Mouse (Mus musculus): ENCODE measurements around the gene Gja5.
"Not testable (repeated sequence)": the region's sequence is repeated elsewhere in the genome, so short reads cannot be mapped to it uniquely, and the experiment has no call there.

Gene Gja5

GRCm38 (mm10) chr3:97091971-97092370, 187.5 kb downstream of the Gja5 start:
- not testable (repeated sequence) for DNase-seq (ENCODE audit: low read depth in 2 of 2, low spot score in 2 of 2)

DNA sequence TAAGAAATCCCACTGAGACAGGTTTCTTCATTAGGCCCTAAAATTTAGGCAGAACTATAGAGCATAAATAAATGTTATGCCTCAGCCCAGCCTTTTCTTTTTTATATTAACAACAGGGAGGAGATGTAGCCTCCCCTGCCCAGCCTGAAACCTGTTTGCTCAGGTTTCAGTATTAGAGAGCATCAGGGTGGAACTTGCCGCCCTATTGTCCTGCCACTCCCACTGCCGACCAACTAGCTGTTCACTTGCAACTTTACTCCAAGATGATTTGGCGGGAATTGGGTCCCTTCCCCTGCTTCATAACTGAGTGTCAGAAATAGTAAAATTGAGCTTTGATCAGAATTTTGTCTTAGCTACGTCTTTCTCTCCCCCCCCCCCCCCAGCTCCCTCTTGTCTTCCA, 192.2 kb downstream of the Gja5 start:
- DNase-seq (ENCODE audit: low read depth in 2 of 2, low spot score in 2 of 2): not testable (repeated sequence)

DNA sequence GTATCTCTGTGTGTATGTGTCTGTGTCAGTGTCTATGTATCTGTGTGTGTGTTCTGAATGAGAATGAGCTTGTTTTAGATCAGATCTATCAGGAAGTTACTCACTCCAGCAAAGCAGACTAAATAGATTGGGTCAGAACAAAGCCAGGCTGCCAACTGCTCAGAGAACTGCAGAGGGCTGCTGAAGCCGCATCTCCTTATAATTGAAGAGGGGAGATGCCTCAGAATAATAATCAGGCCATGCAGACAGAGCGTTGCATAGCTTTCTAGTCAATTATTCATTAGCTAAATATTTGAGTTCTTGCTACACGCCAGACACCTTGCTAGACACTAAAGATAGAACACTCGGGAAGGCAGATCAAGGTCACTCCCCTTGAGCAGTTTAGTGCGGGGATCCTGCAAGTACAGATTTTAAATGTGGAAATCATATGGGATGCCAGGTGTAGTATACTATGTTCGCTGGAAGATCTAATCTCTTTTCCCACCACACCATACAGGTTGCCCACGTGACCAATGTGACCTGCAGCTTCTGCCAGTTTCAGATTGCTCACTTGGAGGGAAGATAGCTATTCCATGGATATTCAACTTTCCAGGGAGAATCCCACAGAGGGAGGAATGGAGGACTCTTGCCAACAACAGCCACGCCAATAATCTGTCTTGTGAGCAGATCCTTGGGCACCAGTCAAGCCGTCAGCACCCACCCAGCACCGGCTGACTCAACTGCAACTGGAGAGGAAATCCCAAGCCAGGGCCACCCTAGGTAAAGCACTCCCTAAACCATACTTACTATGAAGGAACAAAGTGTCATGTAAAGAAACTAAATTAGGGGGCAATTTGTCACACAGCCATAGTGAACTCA, 196.5 kb downstream of the Gja5 start:
- no peak for DNase-seq (ENCODE audit: low read depth in 2 of 2, low spot score in 2 of 2)

DNA sequence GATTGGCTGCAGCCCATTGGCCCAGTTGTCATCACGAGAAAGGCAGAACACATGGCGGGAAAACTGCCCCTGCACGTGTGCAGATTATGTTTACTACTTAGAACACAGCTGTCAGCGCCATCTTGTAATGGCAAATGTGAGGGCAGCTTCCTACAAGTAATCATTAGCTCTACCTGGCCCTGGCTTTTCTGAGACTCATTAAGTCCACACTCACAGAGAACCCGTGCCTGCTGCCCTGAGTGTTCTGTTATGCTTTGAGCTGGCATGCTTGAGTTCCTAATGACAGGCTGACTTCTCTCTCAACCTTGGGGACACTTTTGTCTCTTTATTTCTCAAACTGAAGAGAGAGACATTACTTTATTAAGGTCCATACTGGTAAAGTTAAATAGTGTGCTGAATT, 199.5 kb downstream of the Gja5 start:
- DNase-seq (ENCODE audit: low read depth in 2 of 2, low spot score in 2 of 2): not testable (repeated sequence)

DNA sequence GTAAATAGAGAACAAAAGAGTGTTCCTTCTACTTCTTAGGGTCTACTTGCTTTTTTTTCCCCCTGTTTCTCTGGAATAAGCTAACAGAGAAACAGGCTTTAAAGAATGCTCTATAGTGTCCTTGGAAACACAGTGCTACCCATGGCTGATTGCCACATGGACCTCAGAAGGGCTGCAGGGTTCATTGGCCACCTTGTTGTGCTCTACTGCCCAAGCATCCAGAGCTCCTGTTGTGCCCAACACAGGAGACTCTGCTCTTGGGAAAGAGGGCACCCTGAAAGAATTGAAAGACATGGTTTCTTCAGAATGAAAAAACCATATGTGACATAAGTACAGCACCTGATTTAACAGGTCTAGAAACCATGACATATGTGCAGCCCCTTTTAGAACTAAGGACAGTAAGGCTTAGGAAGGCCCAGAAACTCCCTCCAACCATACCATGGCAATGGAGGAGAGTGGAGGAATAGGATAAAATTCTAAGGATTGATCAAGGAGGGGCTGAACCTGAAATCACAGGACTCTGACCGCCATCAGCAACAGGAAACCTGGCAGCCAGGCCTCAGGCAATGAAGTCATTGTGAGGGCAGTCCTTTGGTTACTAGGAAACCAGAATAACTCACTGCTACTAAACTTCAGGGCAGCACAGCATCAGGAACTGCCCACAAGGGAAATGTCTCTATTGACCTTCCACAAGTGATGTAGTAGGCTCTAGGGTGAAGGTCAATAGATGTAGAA, 200.4 kb downstream of the Gja5 start:
- no peak for DNase-seq (ENCODE audit: low read depth in 2 of 2, low spot score in 2 of 2)

DNA sequence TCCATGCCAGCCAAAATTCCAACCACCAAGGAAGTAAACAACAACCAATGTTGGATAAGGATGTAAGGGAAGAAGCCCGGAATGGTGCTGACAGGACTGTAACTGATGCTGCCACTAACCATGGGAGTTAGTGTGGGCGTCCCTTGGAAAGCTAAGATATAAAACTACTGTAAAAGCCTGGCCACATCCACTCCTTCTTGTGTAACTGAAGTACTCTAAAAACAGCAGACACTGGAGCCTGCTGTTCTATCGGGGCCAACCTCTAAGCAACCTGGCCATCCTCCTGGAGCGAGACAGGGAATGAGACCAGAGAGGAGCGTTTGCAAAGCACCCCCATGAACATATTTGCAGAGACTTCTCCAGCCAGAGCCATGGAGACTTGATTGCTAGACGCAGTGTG, 213.0 kb downstream of the Gja5 start:
- no peak for DNase-seq (ENCODE audit: low read depth in 2 of 2, low spot score in 2 of 2)

- no peak for DNase-seq (ENCODE audit: low read depth in 2 of 2, low spot score in 2 of 2)
Measured at GRCm38 (mm10) chr3:97118313-97118712, 213.8 kb downstream of the Gja5 start.

DNA sequence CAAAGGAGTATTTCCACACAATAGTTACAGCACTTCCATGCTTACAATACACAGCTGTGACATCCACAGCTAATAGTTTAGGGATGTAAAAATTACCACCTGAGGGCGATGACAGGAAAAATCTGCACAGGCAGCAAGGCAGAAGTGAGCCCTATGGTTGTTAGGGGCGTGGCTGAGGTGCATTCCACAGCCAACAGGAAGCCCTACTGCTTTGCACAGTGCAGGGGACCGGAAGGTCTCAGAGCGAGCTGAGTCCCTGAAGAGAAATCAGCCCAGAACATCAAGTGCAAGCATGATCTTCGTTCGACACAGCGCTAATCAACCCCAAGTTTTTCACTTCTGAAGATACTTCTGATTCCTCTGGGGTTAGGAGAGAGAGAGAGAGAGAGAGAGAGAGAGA, 219.7 kb downstream of the Gja5 start:
- peak; percentile 36 to 43 for DNase-seq (ENCODE audit: low read depth in 2 of 2, low spot score in 2 of 2)
